Mouse (Mus musculus) C2C12 (cell line): ENCODE data around the gene Crtc2. TPM values are rescaled to one million over a fixed set of nuclear protein-coding genes. Genes with fewer than 3 reads are reported as not detected.
A peak's percentile ranks its signal among the peaks of the same experiment; 100 is the strongest.

ENCODE experiments used
- H3K27me3 ChIP-seq: one replicate; pipeline ENCODE4 v1.6.1; 2011; ENCODE audit not compliant: control insufficient read depth, insufficient read depth, insufficient read length
- H3K36me3 ChIP-seq: one replicate; pipeline ENCODE4 v1.6.1; 2011; ENCODE audit not compliant: control insufficient read depth, insufficient read depth
- H3K4me3 ChIP-seq: one replicate; pipeline ENCODE4 v1.5.1; 2011; ENCODE audit warnings: mild to moderate bottlenecking, control low read depth; ENCODE audit not compliant: poor library complexity, insufficient read depth, severe bottlenecking
- H3K79me2 ChIP-seq: one replicate; pipeline ENCODE4 v1.6.1; 2011; ENCODE audit not compliant: control insufficient read depth, insufficient read depth
- H3K79me3 ChIP-seq: one replicate; pipeline ENCODE4 v1.6.1; 2011; ENCODE audit warnings: low read depth, control low read depth
- H3ac ChIP-seq: one replicate; pipeline ENCODE3; 2011; ENCODE audit warnings: low read depth; ENCODE audit not compliant: control insufficient read depth, insufficient read length
- CEBPB ChIP-seq: IDR thresholded peaks from one replicate; pipeline ENCODE4 v1.6.1; 2011; ENCODE audit warnings: low read depth, mild to moderate bottlenecking, control low read depth, moderate library complexity
- CTCF ChIP-seq: IDR thresholded peaks from one replicate; pipeline ENCODE4 v1.5.1; 2011; ENCODE audit not compliant: control insufficient read depth, insufficient read depth, insufficient read length
- FOSL1 ChIP-seq: IDR thresholded peaks from one replicate; pipeline ENCODE4 v1.8.0; 2011; ENCODE audit warnings: mild to moderate bottlenecking, low read length; ENCODE audit not compliant: poor library complexity, insufficient read depth, severe bottlenecking
- MAX ChIP-seq: IDR thresholded peaks from one replicate; pipeline ENCODE4 v1.6.1; 2011; ENCODE audit warnings: mild to moderate bottlenecking, control low read depth
- MYOD1 ChIP-seq: IDR thresholded peaks from one replicate; pipeline ENCODE4 v1.6.1; 2011; ENCODE audit warnings: low read depth; ENCODE audit not compliant: control insufficient read depth, insufficient read length
- MYOG ChIP-seq: IDR thresholded peaks from one replicate; pipeline ENCODE4 v1.6.1; 2011; ENCODE audit not compliant: control insufficient read depth, insufficient read length; ENCODE audit errors: extremely low read depth
- USF1 ChIP-seq: IDR thresholded peaks from one replicate; pipeline ENCODE4 v1.6.1; 2011; ENCODE audit warnings: low read depth, mild to moderate bottlenecking, control low read depth, moderate library complexity
- polyA plus RNA-seq: library from polyadenylated mRNA; unstranded; fragments of >200 nt; fragmentation: generic; extraction: Trizol; gene quantifications from one replicate; pipeline ENCODE4 v1.2.1, GENCODE M21; 2012; ENCODE audit warnings: missing spikeins

Gene Crtc2
- polyA plus RNA-seq, 1 experiment, result 25.7 TPM

DNA sequence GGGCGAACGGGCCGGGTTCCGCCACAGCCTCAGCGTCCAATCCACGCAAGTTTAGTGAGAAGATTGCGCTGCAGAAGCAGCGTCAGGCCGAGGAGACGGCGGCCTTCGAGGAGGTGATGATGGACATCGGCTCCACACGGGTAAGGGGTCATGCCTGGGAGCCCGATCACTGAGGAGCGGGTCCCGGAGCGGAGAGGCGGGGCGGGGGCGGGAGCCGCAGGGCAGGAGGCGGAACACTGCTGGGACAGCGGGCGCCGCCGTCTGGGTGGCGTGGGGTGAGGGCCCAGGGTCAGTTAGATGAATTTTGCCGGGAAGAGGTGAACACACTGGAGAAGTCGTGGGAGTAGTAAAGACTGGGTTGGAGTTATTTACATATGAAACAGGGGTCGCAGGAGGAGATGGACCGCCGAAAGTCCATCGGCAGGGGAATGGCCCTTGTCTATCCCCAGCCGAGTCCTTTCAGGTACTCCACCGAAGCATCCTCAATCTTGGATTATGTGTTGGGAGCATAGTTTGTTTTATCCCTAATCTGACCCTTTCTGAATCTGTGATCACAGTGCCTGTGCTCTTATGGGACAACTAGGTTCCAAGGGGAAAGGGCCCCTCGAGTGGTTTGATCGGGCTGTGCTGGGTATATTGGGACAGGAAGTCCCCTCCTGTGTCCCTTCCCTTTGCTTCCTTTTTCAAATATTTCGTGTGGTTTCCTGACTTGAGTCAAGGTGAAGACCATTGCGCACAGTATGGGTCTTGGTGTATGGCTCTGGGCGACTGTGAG lies 643 bp downstream of the Crtc2 start:
- Histone ChIP-seq H3K36me3 (peaks cover 36% of the 10 kb centered on the region), H3K79me3 (peaks cover 32% of the 10 kb centered on the region), H3K79me2 (peaks cover 43% of the 10 kb centered on the region), H3ac (peak overlapping the region; percentile 93), H3K27me3 (no peaks in the 10 kb centered on the region), H3K4me3 (peak overlapping the region; percentile 82)
- TF ChIP-seq MYOD1, result no peak
- no peak for TF ChIP-seq CTCF
- TF ChIP-seq MAX, result no peak
- no peak for TF ChIP-seq CEBPB
- TF ChIP-seq FOSL1, result no peak
- no peak for TF ChIP-seq MYOG
- no peak for TF ChIP-seq USF1

DNA sequence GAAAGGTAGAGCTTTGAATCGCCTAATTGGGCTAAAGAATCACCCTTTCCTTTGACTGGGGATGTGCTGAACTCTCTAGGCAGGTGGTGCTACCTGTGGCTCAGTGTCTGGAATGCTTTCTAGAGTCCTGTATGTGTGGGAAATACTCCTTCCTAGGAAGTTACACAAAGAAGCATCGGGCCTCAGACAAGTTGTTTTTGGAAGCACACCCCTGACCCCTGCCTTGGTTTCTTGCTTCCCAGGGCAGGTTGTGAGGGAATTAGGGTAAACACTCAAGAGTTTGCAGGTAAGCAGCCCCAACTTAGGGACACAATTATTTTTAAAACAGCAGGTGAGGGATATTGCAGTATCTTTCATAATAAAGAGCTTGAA lies 1.2 kb downstream of the Crtc2 start:
- TF ChIP-seq MAX (no peak), USF1 (no peak), FOSL1 (no peak), CEBPB (no peak)
- H3K79me2 ChIP-seq, result peaks cover 42% of the 10 kb centered on the region
- H3K79me3 ChIP-seq, result peaks cover 32% of the 10 kb centered on the region
- peaks cover 42% of the 10 kb centered on the region for H3K36me3 ChIP-seq
- H3ac ChIP-seq, result peak overlapping the region; percentile 93
- no peaks in the 10 kb centered on the region for H3K27me3 ChIP-seq
- H3K4me3 ChIP-seq, result peak overlapping the region; percentile 82

DNA sequence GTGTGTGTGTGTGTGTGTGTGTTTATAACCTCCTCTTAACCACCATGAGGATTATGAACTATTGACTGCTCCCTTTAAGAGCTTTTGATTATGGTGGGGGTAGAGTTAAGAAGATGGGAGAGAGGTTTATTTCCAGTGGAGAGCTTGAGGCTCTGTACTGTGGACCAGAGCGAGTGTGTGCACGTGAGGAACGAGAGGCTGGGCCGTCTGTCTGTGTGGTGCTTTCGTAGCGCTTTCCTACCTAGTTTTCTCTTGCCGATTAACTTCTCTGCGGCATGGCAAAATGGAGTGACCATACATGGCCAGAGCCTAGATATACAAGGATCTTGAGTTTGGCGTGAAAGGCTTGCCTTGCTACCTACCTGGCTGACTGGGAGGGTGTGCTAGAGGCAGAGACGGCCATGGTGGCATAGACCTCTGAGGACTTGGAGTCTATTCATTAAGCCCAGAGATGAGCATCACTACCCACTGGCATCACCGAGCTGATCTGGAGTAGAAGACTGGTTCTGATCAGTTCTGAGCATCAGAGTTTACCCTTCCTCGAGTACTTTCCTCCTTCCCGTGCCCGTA lies 1.9 kb downstream of the Crtc2 start:
- TF ChIP-seq MYOD1 (no peak), MYOG (no peak), CTCF (no peak), USF1 (no peak), CEBPB (no peak), FOSL1 (no peak), MAX (no peak)
- Histone ChIP-seq H3K4me3 (no peak overlapping the region), H3K27me3 (no peaks in the 10 kb centered on the region), H3K79me2 (peaks cover 42% of the 10 kb centered on the region), H3ac (no peak overlapping the region), H3K79me3 (peaks cover 32% of the 10 kb centered on the region), H3K36me3 (peaks cover 43% of the 10 kb centered on the region)

DNA sequence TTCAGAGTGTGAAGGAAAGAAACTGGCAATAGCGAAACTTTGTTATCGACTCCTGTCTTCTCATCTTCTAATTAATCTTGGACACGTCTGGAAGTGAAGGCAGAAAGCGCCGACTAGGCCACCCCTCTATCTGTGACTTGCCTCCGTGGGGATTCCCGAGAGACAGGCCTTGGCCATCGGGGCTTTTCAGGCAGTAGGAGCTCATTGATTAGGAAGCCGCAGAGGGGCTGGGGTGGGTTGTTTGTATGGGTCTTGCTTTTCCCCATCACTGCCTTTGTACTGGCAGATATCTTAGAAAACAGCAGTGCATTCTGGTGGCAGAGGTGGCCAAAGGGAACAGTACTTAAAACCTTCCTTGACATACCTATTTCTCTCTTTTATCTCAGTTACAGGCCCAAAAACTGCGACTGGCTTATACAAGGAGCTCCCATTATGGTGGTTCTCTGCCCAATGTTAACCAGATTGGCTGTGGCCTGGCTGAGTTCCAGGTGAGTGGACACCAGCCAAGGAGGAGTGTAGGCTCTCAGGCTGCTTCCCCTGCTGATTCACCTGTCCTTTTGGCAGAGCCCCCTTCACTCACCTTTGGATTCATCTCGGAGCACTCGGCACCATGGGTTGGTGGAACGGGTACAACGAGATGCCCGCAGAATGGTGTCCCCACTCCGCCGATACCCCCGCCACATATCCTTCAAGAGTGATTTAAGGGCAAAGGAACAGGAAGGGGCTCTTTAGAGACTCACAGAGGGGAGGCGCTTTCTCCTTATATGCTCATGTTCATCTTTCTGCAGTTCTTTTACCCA lies 3.0 kb downstream of the Crtc2 start:
- Histone ChIP-seq H3K27me3 (no peaks in the 10 kb centered on the region), H3K79me3 (peaks cover 32% of the 10 kb centered on the region), H3K4me3 (no peak overlapping the region), H3ac (no peak overlapping the region), H3K36me3 (peaks cover 44% of the 10 kb centered on the region), H3K79me2 (peaks cover 42% of the 10 kb centered on the region)
- no peak for TF ChIP-seq CTCF
- TF ChIP-seq USF1, result no peak
- TF ChIP-seq MAX, result no peak
- TF ChIP-seq CEBPB, result no peak
- TF ChIP-seq FOSL1, result no peak
- no peak for TF ChIP-seq MYOG
- no peak for TF ChIP-seq MYOD1

DNA sequence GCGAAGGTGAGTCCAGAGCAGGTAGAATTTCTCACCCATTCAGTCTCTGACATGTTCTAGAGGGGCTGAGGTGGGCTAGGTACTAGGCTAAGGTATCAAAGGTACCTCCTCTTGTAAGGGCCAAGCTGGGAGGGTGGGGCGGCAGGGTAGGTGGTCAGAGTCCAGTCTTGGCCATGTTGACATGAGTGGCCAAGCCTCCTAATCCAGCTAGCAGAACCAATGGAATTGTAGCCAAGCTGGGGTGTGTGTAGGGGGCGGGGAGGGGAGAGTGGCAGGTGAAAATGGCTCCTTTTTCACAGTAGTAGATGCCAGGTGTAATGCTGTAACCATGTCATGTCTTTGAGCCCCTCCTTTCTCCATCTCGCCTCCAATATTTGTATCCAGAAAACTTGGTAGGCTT lies 4.6 kb downstream of the Crtc2 start:
- Histone ChIP-seq H3K4me3 (no peak overlapping the region), H3K36me3 (peaks cover 49% of the 10 kb centered on the region), H3ac (no peak overlapping the region), H3K27me3 (no peaks in the 10 kb centered on the region), H3K79me3 (peaks cover 32% of the 10 kb centered on the region), H3K79me2 (peaks cover 42% of the 10 kb centered on the region)
- TF ChIP-seq MAX (no peak), CEBPB (no peak), MYOD1 (no peak), USF1 (no peak), CTCF (no peak), FOSL1 (no peak), MYOG (no peak)
